Mouse (Mus musculus): ENCODE measurements around the gene Pa2g4.

Pa2g4 gene

GRCm38 (mm10) chr10:128536266-128536940 is 29.4 kb downstream of the Pa2g4 start:
- DNase-seq (ENCODE audit: low spot score in 2 of 2): peak; percentile 74 to 86

- DNase-seq (ENCODE audit: low spot score in 2 of 2): no peak
Measured at GRCm38 (mm10) chr10:128535624-128536265, 30.0 kb downstream of the Pa2g4 start.

- DNase-seq (ENCODE audit: low spot score in 2 of 2): no peak
Measured at GRCm38 (mm10) chr10:128535206-128535605, 30.6 kb downstream of the Pa2g4 start.

GRCm38 (mm10) chr10:128526366-128527356 is 39.1 kb downstream of the Pa2g4 start:
- DNase-seq (ENCODE audit: low spot score in 2 of 2): no peak

GRCm38 (mm10) chr10:128525671-128526308 is 40.0 kb downstream of the Pa2g4 start, which contains the start of gene Esyt1:
Gene Esyt1, minus strand, starts transcription at chr10:128525871.
- peak; percentile 84 to 95 for DNase-seq (ENCODE audit: low spot score in 2 of 2)

- peak in 1 of 2 experiments; percentile 66 for DNase-seq (ENCODE audit: low spot score in 2 of 2)
Measured at GRCm38 (mm10) chr10:128524732-128525662, 40.8 kb downstream of the Pa2g4 start.

GRCm38 (mm10) chr10:128524111-128524731 is 41.6 kb downstream of the Pa2g4 start:
- no peak for DNase-seq (ENCODE audit: low spot score in 2 of 2)

GRCm38 (mm10) chr10:128522351-128522750 is 43.4 kb downstream of the Pa2g4 start:
- no peak for DNase-seq (ENCODE audit: low spot score in 2 of 2)

GRCm38 (mm10) chr10:128520591-128520990 is 45.2 kb downstream of the Pa2g4 start:
- DNase-seq (ENCODE audit: low spot score in 2 of 2): no peak

- DNase-seq (ENCODE audit: low spot score in 2 of 2): no peak
Measured at GRCm38 (mm10) chr10:128518833-128519232, 47.0 kb downstream of the Pa2g4 start.

- no peak for DNase-seq (ENCODE audit: low spot score in 2 of 2)
Measured at GRCm38 (mm10) chr10:128516677-128517076, 49.1 kb downstream of the Pa2g4 start.

- no peak for DNase-seq (ENCODE audit: low spot score in 2 of 2)
Measured at GRCm38 (mm10) chr10:128516029-128516428, 49.8 kb downstream of the Pa2g4 start.

- DNase-seq (ENCODE audit: low spot score in 2 of 2): no peak
Measured at GRCm38 (mm10) chr10:128515044-128515443, 50.7 kb downstream of the Pa2g4 start.

- no peak for DNase-seq (ENCODE audit: low spot score in 2 of 2)
Measured at GRCm38 (mm10) chr10:128511761-128512160, 54.0 kb downstream of the Pa2g4 start.

- DNase-seq (ENCODE audit: low spot score in 2 of 2): no peak
Measured at GRCm38 (mm10) chr10:128511189-128511588, 54.6 kb downstream of the Pa2g4 start.

GRCm38 (mm10) chr10:128510301-128510700 is 55.5 kb downstream of the Pa2g4 start:
- DNase-seq (ENCODE audit: low spot score in 2 of 2): no peak

GRCm38 (mm10) chr10:128509831-128510230 is 56.0 kb downstream of the Pa2g4 start:
- DNase-seq (ENCODE audit: low spot score in 2 of 2): no peak

GRCm38 (mm10) chr10:128509203-128509602 is 56.6 kb downstream of the Pa2g4 start:
- DNase-seq (ENCODE audit: low spot score in 2 of 2): no peak

GRCm38 (mm10) chr10:128508260-128508659 is 57.5 kb downstream of the Pa2g4 start:
- DNase-seq (ENCODE audit: low spot score in 2 of 2): no peak

Data from urinary bladder, adult 18-20 months (tissue).